Mouse (Mus musculus) ES-E14 (cell line): ENCODE measurements at regions not wholly inside any gene's neighbourhood (a gene's known extent, or its start where the extent isn't known, plus 50 kb on each side); places are given as distances from the start of the nearest gene placed in this dataset.

Experiments used
- DNase-seq: peaks from one replicate; pipeline ENCODE4 v3.0.0-alpha.2; 2013; ENCODE audit warnings: low read depth, low spot score
- H3K27ac ChIP-seq: 2 replicates; pipeline ENCODE4 v1.5.1; 2012; ENCODE audit warnings: low read depth, mild to moderate bottlenecking, low read length, moderate library complexity, mixed read lengths; ENCODE audit not compliant: poor library complexity, insufficient read depth, severe bottlenecking
- H3K36me3 ChIP-seq: 2 replicates; pipeline ENCODE4 v1.6.1; 2012; ENCODE audit warnings: mild to moderate bottlenecking, low read length, moderate library complexity, mixed read lengths; ENCODE audit not compliant: control insufficient read depth, poor library complexity, insufficient read depth, severe bottlenecking
- H3K4me1 ChIP-seq, 2 experiments: fragments of 150-350 bp in 1 of 2; sonication (generic) in 1 of 2; 2 replicates each; pipeline ENCODE4 v1.6.1; 2012; ENCODE audit warnings: low read length in 2 of 2, mild to moderate bottlenecking in 1 of 2, mixed read lengths in 1 of 2; ENCODE audit not compliant: control insufficient read depth in 2 of 2, insufficient read depth in 2 of 2, poor library complexity in 1 of 2
- H3K4me3 ChIP-seq, 2 experiments: fragments of 150-350 bp in 1 of 2; sonication (generic) in 1 of 2; 2 replicates each; pipeline ENCODE4 v1.5.1; 2012; ENCODE audit warnings: low read length in 2 of 2, low read depth in 1 of 2, mild to moderate bottlenecking in 1 of 2, mixed read lengths in 1 of 2; ENCODE audit not compliant: insufficient read depth in 1 of 2, poor library complexity in 1 of 2, severe bottlenecking in 1 of 2
- H3K9ac ChIP-seq: 2 replicates; pipeline ENCODE4 v1.6.1; 2012; ENCODE audit warnings: low read depth, mild to moderate bottlenecking, low read length, mixed read lengths; ENCODE audit not compliant: poor library complexity, insufficient read depth, severe bottlenecking
- H3K9me3 ChIP-seq: fragments of 150-350 bp; sonication (generic); 2 replicates; pipeline ENCODE4 v1.6.1; 2012; ENCODE audit warnings: low read depth, mild to moderate bottlenecking, low read length; ENCODE audit not compliant: control insufficient read depth, insufficient read depth
- CHD2 ChIP-seq: IDR thresholded peaks from 2 replicates; pipeline ENCODE4 v1.6.1; 2014; ENCODE audit warnings: mild to moderate bottlenecking, low read depth, low read length, inconsistent platforms
- HCFC1 ChIP-seq: IDR thresholded peaks from 2 replicates; pipeline ENCODE4 v1.6.1; 2012; ENCODE audit warnings: low read length, inconsistent platforms, borderline replicate concordance; ENCODE audit not compliant: insufficient read depth
- MAFK ChIP-seq: IDR thresholded peaks from 2 replicates; pipeline ENCODE4 v1.6.1; 2014; ENCODE audit warnings: mild to moderate bottlenecking, low read depth, low read length, inconsistent platforms; ENCODE audit not compliant: insufficient read depth
- ZC3H11A ChIP-seq: IDR thresholded peaks from 2 replicates; pipeline ENCODE4 v1.6.1; 2012; ENCODE audit warnings: low read depth, mild to moderate bottlenecking, inconsistent platforms, low read length, borderline replicate concordance
- ZNF384 ChIP-seq: IDR thresholded peaks from 2 replicates; pipeline ENCODE4 v1.6.1; 2012; ENCODE audit warnings: low read depth, low read length, inconsistent platforms
- in situ Hi-C, 2 experiments: fragments of 600-800 bp; cut with MboI; formaldehyde crosslinking; loops; one replicate each; pipeline ENCODE4 v1.15.1; 2025; ENCODE audit warnings: low sequenced_read_pairs in 2 of 2, inconsistent platforms in 1 of 2; ENCODE audit not compliant: unreplicated experiment in 2 of 2

DNA sequence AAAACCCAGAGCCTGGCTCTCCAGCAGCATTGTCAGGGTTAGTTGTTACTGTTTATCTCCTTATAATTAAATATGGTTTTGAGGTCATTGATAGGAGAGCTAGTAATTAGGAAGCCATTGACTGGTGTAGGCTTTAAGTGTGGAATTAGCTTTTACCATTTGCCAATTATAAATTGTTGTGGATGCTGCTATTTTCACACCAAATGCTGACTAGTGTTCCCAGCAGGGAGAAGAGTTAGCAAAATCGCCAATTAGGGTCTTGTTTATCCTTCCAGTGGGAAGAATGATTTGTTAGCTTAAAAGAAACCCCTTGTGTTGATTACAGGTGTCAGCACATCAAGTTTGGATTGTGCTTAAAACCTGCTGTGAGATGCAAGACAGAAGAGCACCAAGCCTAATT, 134.1 kb downstream of the Alx1 start:
- Histone ChIP-seq H3K4me3 (no peak overlapping the region), H3K36me3 (no peaks in the 10 kb centered on the region), H3K9me3 (no peaks in the 10 kb centered on the region), H3K27ac (no peak overlapping the region), H3K9ac (no peak overlapping the region), H3K4me1 (no peaks in the 10 kb centered on the region)
- TF ChIP-seq HCFC1 (no peak), ZC3H11A (no peak), ZNF384 (no peak), CHD2 (no peak), MAFK (no peak)
- in situ Hi-C loops, result no loop called here
- DNase-seq, result no peak

DNA sequence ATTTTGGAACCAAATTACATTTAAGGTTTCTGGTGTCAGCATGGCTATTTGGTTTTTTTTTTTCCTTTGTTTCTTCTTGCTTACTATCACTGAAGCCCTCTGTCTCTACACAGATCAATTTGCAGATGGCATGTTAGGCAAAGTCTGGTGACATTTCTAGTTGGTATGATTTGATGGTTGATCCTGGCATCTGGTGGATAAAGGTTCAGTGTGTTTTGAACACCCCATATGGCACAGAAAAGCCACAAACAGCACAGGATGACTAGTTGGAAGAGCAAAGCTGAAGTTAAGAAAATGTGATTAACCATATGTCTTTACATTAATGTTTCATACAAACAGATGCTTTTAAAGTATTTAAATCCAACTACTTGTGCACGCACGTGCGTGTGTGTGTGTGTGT, 137.6 kb downstream of the Alx1 start:
- in situ Hi-C loops, result no loop called here
- Histone ChIP-seq H3K9me3 (no peaks in the 10 kb centered on the region), H3K4me1 (no peaks in the 10 kb centered on the region), H3K4me3 (no peak overlapping the region), H3K36me3 (no peaks in the 10 kb centered on the region), H3K27ac (no peak overlapping the region), H3K9ac (no peak overlapping the region)
- TF ChIP-seq HCFC1 (no peak), MAFK (no peak)
- no peak for DNase-seq

DNA sequence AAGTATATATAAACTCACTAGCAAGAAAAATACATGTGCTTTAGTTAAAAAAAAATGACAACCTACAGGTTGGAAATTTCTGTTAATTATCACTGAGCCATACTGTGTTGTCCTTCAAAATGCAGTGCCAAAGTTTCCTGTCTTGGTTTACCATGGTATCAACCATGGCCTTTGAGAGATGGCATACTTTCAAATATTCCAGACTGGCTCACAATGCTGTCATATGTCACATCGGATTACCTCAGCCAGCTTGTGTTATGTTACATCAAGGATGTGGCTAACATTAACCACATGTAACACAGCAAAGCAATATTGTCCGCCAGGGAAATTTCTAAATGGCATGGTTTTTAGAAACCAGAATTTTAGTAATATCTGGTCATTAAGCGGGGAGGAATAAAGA, 140.3 kb downstream of the Alx1 start:
- Histone ChIP-seq H3K4me1 (no peaks in the 10 kb centered on the region), H3K36me3 (no peaks in the 10 kb centered on the region), H3K9me3 (no peaks in the 10 kb centered on the region), H3K9ac (no peak overlapping the region), H3K4me3 (no peak overlapping the region), H3K27ac (no peak overlapping the region)
- no peak for DNase-seq
- in situ Hi-C loops, result no loop called here
- no peak for TF ChIP-seq HCFC1
- no peak for TF ChIP-seq ZNF384
- TF ChIP-seq CHD2, result no peak
- TF ChIP-seq MAFK, result no peak
- TF ChIP-seq ZC3H11A, result no peak

DNA sequence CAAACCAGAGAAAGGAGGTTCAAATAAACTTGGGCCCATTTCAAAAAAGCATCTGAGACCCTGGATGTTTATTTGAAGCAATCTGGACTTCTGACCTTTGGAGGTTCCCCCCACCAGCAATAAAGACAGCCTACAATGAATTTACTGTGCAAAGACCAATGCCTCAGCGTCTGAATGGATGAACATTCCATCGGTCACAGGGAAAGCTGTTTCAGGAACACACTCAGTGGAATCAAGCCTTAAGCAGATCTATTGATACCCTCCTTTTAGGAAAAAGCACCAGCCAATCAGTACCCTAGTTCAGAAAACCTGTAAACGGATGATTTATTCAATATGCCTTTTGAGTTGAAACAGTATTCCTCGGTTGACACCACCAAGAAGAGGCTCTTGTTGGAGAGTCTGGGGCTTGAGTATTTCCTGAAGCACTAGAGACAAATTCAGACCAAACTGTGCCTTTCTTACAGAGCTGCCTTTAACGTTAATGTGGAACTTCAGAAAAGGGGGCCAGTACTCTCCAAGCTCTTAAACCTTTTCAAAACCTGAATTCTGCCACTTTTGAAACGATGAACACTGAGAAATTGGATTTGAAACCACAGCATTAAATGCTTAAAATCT, 148.1 kb downstream of the Alx1 start:
- Histone ChIP-seq H3K36me3 (no peaks in the 10 kb centered on the region), H3K27ac (no peak overlapping the region), H3K4me1 (no peaks in the 10 kb centered on the region), H3K4me3 (no peak overlapping the region), H3K9ac (no peak overlapping the region), H3K9me3 (no peaks in the 10 kb centered on the region)
- TF ChIP-seq ZNF384, result no peak
- no peak for TF ChIP-seq ZC3H11A
- no peak for TF ChIP-seq MAFK
- TF ChIP-seq CHD2, result no peak
- no peak for TF ChIP-seq HCFC1
- in situ Hi-C loops, result no loop called here
- no peak for DNase-seq

DNA sequence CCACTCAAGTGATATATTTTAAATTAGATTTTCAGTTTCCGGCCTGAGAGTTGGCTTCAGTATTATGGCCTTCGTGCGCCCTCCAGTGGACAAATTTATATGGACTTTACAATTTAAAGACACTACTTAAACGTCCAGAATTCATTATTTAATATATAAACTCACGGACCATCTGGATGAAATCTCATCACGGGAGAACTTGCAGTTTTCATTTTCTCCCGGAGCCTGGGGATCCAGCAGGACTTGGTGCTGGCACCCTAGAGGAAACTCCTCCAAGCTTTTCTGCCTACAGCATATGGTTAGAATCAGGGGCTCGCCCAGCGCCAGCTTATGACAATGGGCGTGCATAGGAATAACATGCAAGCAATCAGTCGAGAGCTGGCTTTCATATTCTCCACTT, 152.0 kb downstream of the Alx1 start:
- H3K9me3 ChIP-seq, result no peaks in the 10 kb centered on the region
- H3K27ac ChIP-seq, result no peak overlapping the region
- peak; percentile 17 for DNase-seq
- H3K9ac ChIP-seq, result no peak overlapping the region
- no peak overlapping the region for H3K4me3 ChIP-seq
- TF ChIP-seq ZC3H11A (no peak), MAFK (no peak), CHD2 (no peak), ZNF384 (no peak), HCFC1 (no peak)
- H3K36me3 ChIP-seq, result no peaks in the 10 kb centered on the region
- in situ Hi-C loops, result no loop called here
- H3K4me1 ChIP-seq, result no peaks in the 10 kb centered on the region
